ENCODE assay signal across 25 mouse cellular contexts in the genomic region with DNA sequence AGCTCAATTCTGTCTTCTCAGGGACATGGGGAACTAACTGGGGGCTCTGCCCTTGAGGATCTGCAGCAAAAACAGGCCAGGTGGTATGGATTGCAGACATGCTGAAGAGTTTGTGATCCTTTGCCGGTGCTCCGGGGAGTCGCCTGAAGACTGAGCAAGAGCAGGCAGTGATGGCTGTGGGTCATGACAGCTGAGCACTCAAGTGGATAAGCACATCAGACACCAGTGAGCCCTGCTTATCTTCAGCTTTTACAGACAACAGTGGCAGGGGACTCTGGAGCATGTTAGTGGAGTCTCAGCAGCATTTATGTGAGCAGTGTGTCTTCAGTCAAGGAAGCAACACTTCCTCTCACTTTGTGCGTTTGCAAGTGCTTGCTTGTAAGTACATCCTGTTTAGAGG.
"Had no signal": no experiment of that assay in that cellular context is flagged by ENCODE, and none has a peak within 500 bp of the region (broad histone marks: within the 10 kb centered on the region; RNA-seq: fewer than 3 reads in every experiment).

No protein-coding gene starts in this region.

- H3K4me3 ChIP-seq: gastrocnemius, adult 2 months; heart, adult 2 months; heart, embryonic 13.5 days; heart, embryonic 15.5 days; hindbrain, embryonic 10.5 days; hindbrain, embryonic 12.5 days; intestine, embryonic 15.5 days; kidney, embryonic 15.5 days; layer of hippocampus, adult 2 months; left cerebral cortex, adult 2 months; limb, embryonic 10.5 days; limb, embryonic 12.5 days; liver, embryonic 13.5 days; liver, embryonic 15.5 days had no signal

- H3K36me3 ChIP-seq: heart, embryonic 13.5 days; heart, embryonic 15.5 days; hindbrain, embryonic 10.5 days; hindbrain, embryonic 12.5 days; intestine, embryonic 15.5 days; kidney, embryonic 15.5 days; limb, embryonic 10.5 days; limb, embryonic 12.5 days; liver, embryonic 13.5 days; liver, embryonic 15.5 days had no signal

- H3K27ac ChIP-seq: gastrocnemius, adult 2 months; heart, adult 2 months; heart, embryonic 13.5 days; heart, embryonic 15.5 days; hindbrain, embryonic 10.5 days; hindbrain, embryonic 12.5 days; hindbrain, embryonic 14.5 days; intestine, embryonic 15.5 days; kidney, embryonic 15.5 days; layer of hippocampus, adult 2 months; left cerebral cortex, adult 2 months; limb, embryonic 10.5 days; limb, embryonic 12.5 days; liver, embryonic 13.5 days; liver, embryonic 15.5 days had no signal

- H3K4me1 ChIP-seq: heart, embryonic 15.5 days; hindbrain, embryonic 10.5 days; hindbrain, embryonic 12.5 days; intestine, embryonic 15.5 days; kidney, embryonic 15.5 days; limb, embryonic 10.5 days; limb, embryonic 12.5 days; liver, embryonic 13.5 days; liver, embryonic 15.5 days had no signal

- H3K27me3 ChIP-seq: heart, embryonic 15.5 days; hindbrain, embryonic 12.5 days; intestine, embryonic 15.5 days; kidney, embryonic 15.5 days; limb, embryonic 12.5 days; liver, embryonic 13.5 days; liver, embryonic 15.5 days had no signal

- H3K9me3 ChIP-seq: heart, embryonic 13.5 days; heart, embryonic 15.5 days; hindbrain, embryonic 10.5 days; hindbrain, embryonic 12.5 days; intestine, embryonic 15.5 days; kidney, embryonic 15.5 days; limb, embryonic 10.5 days; limb, embryonic 12.5 days; liver, embryonic 13.5 days; liver, embryonic 15.5 days had no signal

- DNase-seq: gastrocnemius, adult 2 months; gastrocnemius, postnatal 10 days; gastrocnemius, postnatal 25 days; heart, adult 2 months; heart, postnatal 14 days; heart, postnatal 4 days; kidney, adult 18-20 months; kidney, adult 8-10 months; kidney, postnatal 10 days; kidney, postnatal 25 days; kidney, postnatal 4 days; liver; liver, embryonic 13.5 days had no signal
